In the genomic region with DNA sequence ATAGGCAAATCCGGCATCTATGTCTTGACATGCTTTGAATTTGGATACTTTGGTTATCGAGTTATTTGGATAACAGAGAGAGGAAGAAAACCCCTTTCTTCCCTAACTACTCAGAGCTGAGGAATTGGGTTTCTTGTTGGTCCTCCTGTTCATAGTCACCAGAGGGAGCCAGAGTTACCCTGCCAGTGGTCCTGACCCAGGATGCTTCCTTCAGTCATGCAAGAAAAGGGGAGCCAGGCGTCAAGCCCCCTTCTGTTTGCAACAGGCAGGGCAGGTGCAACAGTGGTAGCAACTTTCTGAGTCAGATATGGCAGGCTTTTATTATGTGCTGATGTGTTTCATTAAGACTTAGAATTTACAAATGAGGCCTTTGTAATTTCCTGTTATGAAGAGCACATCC, we compare ENCODE assay signal across 9 mouse cellular contexts.
DNase-seq lines count a peak whose midpoint lies in the region; ATAC-seq and TF ChIP-seq lines count a peak whose summit lies in the region.
"Had no signal": no experiment of that assay in that cellular context is flagged by ENCODE, and none has a peak within 500 bp of the region (broad histone marks: within the 10 kb centered on the region; RNA-seq: fewer than 3 reads in every experiment).

No protein-coding gene starts in this region.

- peak; percentile 78 for TF ChIP-seq CTCF in hindbrain, postnatal 0 days (IDR thresholded peaks at IDR 0.05; ENCODE audit: low read depth)

- no peak overlapping the region for H3K4me2 ChIP-seq in hindbrain, postnatal 0 days (ENCODE audit: low read depth, low read length)
- H3K4me2 ChIP-seq: stomach, embryonic 15.5 days had no signal

- DNase-seq in cerebellum, postnatal 14 days, result peak; percentile 21 to 27
- DNase-seq in cerebellum, adult 18-20 months, result no peak
- DNase-seq in ovary, postnatal 14 days (ENCODE audit: low spot score), result peak; percentile 8
- no peak for DNase-seq in ovary, adult 18-20 months (ENCODE audit: low spot score)
- peak; percentile 59 for DNase-seq in embryo, embryonic 10 days (ENCODE audit: low spot score)
- DNase-seq in hindbrain, postnatal 0 days (ENCODE audit: low spot score), result peak; percentile 68
- DNase-seq in cerebellum, adult 8-10 months, result no peak

- no peaks in the 10 kb centered on the region for H3K27me3 ChIP-seq in hindbrain, postnatal 0 days (ENCODE audit: insufficient read depth, low read length)
- H3K27me3 ChIP-seq: stomach, embryonic 15.5 days had no signal

- 38% methylated on average over 3 of the region's 3 CpGs for WGBS in hindbrain, postnatal 0 days

- H3K4me3 ChIP-seq in hindbrain, postnatal 0 days (ENCODE audit: low read length), result no peak overlapping the region
- H3K4me3 ChIP-seq: stomach, embryonic 15.5 days had no signal

- H3K9ac ChIP-seq in hindbrain, postnatal 0 days (replicated peaks; ENCODE audit: low read length), result no peak overlapping the region
- H3K9ac ChIP-seq: stomach, embryonic 15.5 days had no signal

- no peaks in the 10 kb centered on the region for H3K4me1 ChIP-seq in hindbrain, postnatal 0 days (ENCODE audit: insufficient read depth, low read length)
- H3K4me1 ChIP-seq: stomach, embryonic 15.5 days had no signal

- H3K27ac ChIP-seq in hindbrain, postnatal 0 days, result no peak overlapping the region
- H3K27ac ChIP-seq: stomach, embryonic 15.5 days had no signal

- no peaks in the 10 kb centered on the region for H3K36me3 ChIP-seq in hindbrain, postnatal 0 days (ENCODE audit: insufficient read depth, low read length)
- H3K36me3 ChIP-seq: stomach, embryonic 15.5 days had no signal

- H3K9me3 ChIP-seq in hindbrain, postnatal 0 days (ENCODE audit: low read length), result no peaks in the 10 kb centered on the region
- H3K9me3 ChIP-seq: stomach, embryonic 15.5 days had no signal

- peak; percentile 73; the same call in 1 of the 2 replicates for ATAC-seq in hindbrain, postnatal 0 days
- ATAC-seq in neutrophil, adult 5-6 weeks (ENCODE audit: extremely low read depth, insufficient number of reproducible peaks, low FRiP score, poor library complexity, severe bottlenecking), result peak; percentile 53; the same call in 1 of the 2 replicates

Comparison
In these comparisons a context has a peak if more than half of its experiments do, and no peak if none do; other contexts are left out.
1. DNase-seq: peak in cerebellum, postnatal 14 days (2 of 2), ovary, postnatal 14 days (single experiment), embryo, embryonic 10 days (single experiment) and hindbrain, postnatal 0 days (single experiment); none in cerebellum, adult 18-20 months (0 of 2), ovary, adult 18-20 months (single experiment) and cerebellum, adult 8-10 months (single experiment).